Mouse (Mus musculus) hematopoietic stem cell, adult 5-6 weeks (primary cell): ENCODE data around the gene Parg. TPM values are rescaled to one million over a fixed set of nuclear protein-coding genes. Genes with fewer than 3 reads are reported as not detected.
A peak's percentile ranks its signal among the peaks of the same experiment; 100 is the strongest.

ENCODE experiments used
- ATAC-seq, 2 experiments: fragments of 125-278 bp in 1 of 2; replicated peaks in 1 of 2; 2 replicates each; pipeline ENCODE4 v1.8.0; 2016 to 2017; ENCODE audit warnings: inconsistent platforms in 2 of 2, mild to moderate bottlenecking in 2 of 2, moderate number of reproducible peaks in 2 of 2, low read depth in 1 of 2, moderate TSS enrichment in 1 of 2; ENCODE audit not compliant: low FRiP score in 2 of 2, poor library complexity in 2 of 2, severe bottlenecking in 2 of 2, insufficient read depth in 1 of 2, low TSS enrichment in 1 of 2
- total RNA-seq: library from RNA; stranded (forward); fragments of 172-1452, 232-1000 nt; gene quantifications from 2 replicates; pipeline ENCODE4 v1.2.3, GENCODE M21; 2017

Gene Parg
- total RNA-seq, result 119 and 125 TPM in 2 replicates

- peak; percentile 94 to 97 for ATAC-seq
Measured at GRCm38 (mm10) chr14:32201791-32202451, at the start of gene Parg, which contains the start of gene Timm23. Gene Parg (plus strand): TSS chr14:32201949. Gene Timm23 (minus strand): TSS chr14:32201898.

- ATAC-seq, result no peak; a peak in 1 of 4 replicates
Measured at GRCm38 (mm10) chr14:32152243-32152965, 49.3 kb upstream of the Parg start.

DNA sequence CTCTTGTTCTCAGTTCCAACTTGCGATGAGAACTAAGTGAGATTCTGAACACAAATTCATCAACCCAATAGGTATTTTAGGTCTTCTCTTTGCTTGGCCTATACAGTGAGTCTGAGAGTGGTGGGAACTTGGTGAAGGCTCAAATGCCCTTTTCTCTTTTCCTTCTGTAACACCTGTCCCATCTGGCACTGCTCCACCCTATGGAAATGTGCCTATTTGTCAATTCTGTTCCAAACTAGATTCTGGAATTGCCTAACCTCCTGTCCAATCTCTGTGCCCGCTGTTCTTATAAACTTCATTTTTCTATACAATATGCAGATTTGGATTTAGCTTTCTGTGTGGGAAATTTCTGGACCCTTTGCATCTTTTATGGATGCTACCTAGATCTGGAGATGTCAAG is 48.6 kb upstream of the Parg start:
- ATAC-seq, result no peak

GRCm38 (mm10) chr14:32154758-32155157 is 47.0 kb upstream of the Parg start:
- no peak; a peak in 1 of 4 replicates for ATAC-seq

- peak; percentile 33 to 36; a peak in 2 of 4 replicates for ATAC-seq
Measured at GRCm38 (mm10) chr14:32159150-32159670, 42.5 kb upstream of the Parg start.

GRCm38 (mm10) chr14:32159690-32160246 is 42.0 kb upstream of the Parg start, which contains the start of gene Ncoa4:
Gene Ncoa4 (plus strand): TSS chr14:32159865.
- ATAC-seq, result peak; percentile 95 to 97

- ATAC-seq, result no peak
Measured at GRCm38 (mm10) chr14:32160563-32160962, 41.2 kb upstream of the Parg start.

- ATAC-seq, result no peak
Measured at GRCm38 (mm10) chr14:32161090-32161885, 40.5 kb upstream of the Parg start.

GRCm38 (mm10) chr14:32162231-32162630 is 39.5 kb upstream of the Parg start:
- ATAC-seq, result no peak

DNA sequence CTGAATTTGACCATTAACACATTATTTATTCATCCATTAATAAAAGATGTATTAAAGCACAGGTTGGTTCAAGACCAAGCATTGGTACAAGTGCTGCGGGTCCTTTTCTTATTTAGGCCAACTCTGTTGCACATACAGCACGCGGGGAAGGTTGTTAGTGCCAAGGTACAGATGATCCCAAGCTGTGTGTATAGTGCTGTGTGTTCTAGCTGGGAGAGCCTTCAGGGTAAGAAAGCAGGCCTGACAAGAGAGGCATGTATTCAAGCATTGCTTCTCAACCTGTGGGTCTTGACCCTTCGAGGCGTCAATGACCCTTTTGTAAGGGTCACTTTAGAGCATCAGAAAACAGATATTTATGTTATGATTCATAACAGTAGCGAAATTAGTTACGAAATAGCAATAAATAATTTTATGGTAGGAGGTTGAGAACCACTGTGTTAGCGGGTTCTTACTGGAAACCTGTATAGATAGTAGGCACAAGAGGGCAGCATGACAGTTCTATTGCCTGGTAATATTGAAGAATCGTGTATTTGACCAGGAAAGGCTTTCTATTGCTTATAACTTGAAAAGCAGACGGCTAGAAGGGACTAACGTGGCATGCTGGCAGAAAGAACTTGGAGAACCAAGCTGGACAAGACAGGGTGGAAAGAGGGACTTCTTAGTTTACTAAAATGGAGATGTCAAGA is 38.4 kb upstream of the Parg start:
- no peak for ATAC-seq

DNA sequence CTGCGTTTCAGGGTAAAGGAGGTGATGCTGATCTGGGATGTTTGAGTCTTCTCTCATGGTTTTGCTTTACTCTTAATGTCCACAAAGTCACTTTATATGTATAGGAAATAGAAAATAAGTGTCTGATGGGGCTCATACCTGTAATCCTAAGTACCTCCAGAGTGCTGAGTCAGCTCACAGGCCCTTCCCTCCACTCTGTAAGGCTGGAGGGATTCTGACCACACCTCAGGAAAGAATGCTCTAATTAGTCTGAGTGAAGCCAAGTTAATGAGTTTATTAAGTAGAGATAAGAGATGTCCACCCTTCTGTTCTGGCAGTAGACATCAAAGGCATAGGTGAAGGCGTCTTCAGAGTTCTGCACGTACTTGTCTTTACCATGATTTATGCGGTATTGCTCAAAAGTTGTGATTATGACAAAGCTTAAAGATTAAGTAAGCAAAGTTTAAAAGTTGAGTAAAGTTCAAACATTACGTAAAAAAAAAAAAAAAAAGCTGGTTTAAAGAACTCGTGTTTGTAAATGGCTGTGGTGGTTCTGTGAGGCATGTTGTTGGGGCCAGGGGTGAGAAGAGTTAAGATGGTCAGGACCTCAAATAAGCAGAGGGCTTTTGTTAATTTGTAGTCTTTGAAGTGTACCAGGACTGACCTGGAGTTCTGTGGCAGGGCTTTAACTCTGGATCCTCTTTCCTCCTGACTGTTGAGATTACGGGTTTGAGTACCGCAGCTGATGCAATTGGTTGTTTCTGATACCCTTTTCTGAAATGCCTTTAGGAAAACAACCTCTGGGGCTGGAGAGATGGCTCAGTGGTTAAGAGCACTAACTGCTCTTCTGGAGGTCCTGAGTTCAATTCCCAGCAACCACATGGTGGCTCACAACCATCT is 37.3 kb upstream of the Parg start:
- no peak for ATAC-seq

- peak; percentile 75 to 85 for ATAC-seq
Measured at GRCm38 (mm10) chr14:32165278-32166061, 36.3 kb upstream of the Parg start.

- ATAC-seq, result no peak
Measured at GRCm38 (mm10) chr14:32166062-32166441, 35.7 kb upstream of the Parg start.

DNA sequence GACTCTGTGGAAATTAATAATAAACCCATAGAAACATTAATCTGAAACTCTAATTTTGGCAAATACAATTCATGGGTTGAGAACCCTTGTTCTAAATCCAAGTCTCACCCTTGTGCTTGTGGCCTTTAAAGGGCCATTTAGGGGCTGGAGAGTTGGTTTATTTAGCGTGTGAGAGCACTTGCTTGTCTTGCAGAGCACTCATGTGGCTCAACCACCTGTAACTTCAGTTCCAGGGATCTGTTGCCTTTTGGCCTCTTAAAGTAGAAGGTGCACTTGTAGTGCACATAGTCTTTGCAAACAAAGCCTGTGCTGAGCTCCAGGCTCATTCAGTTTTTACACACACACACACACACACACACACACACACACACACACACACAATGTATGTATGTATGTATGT is 34.9 kb upstream of the Parg start:
- ATAC-seq, result no peak

- no peak for ATAC-seq
Measured at GRCm38 (mm10) chr14:32167326-32167725, 34.4 kb upstream of the Parg start.
